Mouse (Mus musculus): ENCODE results near the gene Stau1. TPM values are rescaled to one million over a fixed set of nuclear protein-coding genes. Genes with fewer than 3 reads are reported as not detected.

Gene Stau1
- polyA plus RNA-seq, 1 experiment = 74.9 TPM

- H3K27ac ChIP-seq (ENCODE audit: insufficient read depth, low read length) = no peak overlapping the region
- H3K4me1 ChIP-seq (ENCODE audit: control insufficient read depth, insufficient read depth, low read length) = no peaks in the 10 kb centered on the region
- TF ChIP-seq CTCF (IDR thresholded peaks at IDR 0.05; ENCODE audit: borderline replicate concordance, insufficient read depth, low read length) = no peak
- no peak for TF ChIP-seq POLR2A (IDR thresholded peaks at IDR 0.05; ENCODE audit: low read depth, low read length)
- H3K4me3 ChIP-seq (ENCODE audit: insufficient read depth, low read length) = no peak overlapping the region
Observed at GRCm38 (mm10) chr2:166964773-166965172, 31.3 kb downstream of the Stau1 start.

- Histone ChIP-seq H3K4me1 (ENCODE audit: control insufficient read depth, insufficient read depth, low read length) (no peaks in the 10 kb centered on the region), H3K4me3 (ENCODE audit: insufficient read depth, low read length) (no peak overlapping the region), H3K27ac (ENCODE audit: insufficient read depth, low read length) (no peak overlapping the region)
- TF ChIP-seq POLR2A (IDR thresholded peaks at IDR 0.05; ENCODE audit: low read depth, low read length) = no peak
- TF ChIP-seq CTCF (IDR thresholded peaks at IDR 0.05; ENCODE audit: borderline replicate concordance, insufficient read depth, low read length) = no peak
Observed at GRCm38 (mm10) chr2:166963257-166963656, 32.8 kb downstream of the Stau1 start.

GRCm38 (mm10) chr2:166960648-166961330, 35.3 kb downstream of the Stau1 start:
- Histone ChIP-seq H3K4me3 (ENCODE audit: insufficient read depth, low read length) (no peak overlapping the region), H3K27ac (ENCODE audit: insufficient read depth, low read length) (no peak overlapping the region), H3K4me1 (ENCODE audit: control insufficient read depth, insufficient read depth, low read length) (no peaks in the 10 kb centered on the region)
- no peak for TF ChIP-seq CTCF (IDR thresholded peaks at IDR 0.05; ENCODE audit: borderline replicate concordance, insufficient read depth, low read length)
- no peak for TF ChIP-seq POLR2A (IDR thresholded peaks at IDR 0.05; ENCODE audit: low read depth, low read length)

- TF ChIP-seq POLR2A (IDR thresholded peaks at IDR 0.05; ENCODE audit: low read depth, low read length) = no peak
- TF ChIP-seq CTCF (IDR thresholded peaks at IDR 0.05; ENCODE audit: borderline replicate concordance, insufficient read depth, low read length) = no peak
- H3K27ac ChIP-seq (ENCODE audit: insufficient read depth, low read length) = no peak overlapping the region
- no peak overlapping the region for H3K4me3 ChIP-seq (ENCODE audit: insufficient read depth, low read length)
- H3K4me1 ChIP-seq (ENCODE audit: control insufficient read depth, insufficient read depth, low read length) = no peaks in the 10 kb centered on the region
Observed at GRCm38 (mm10) chr2:166956805-166957204, 39.3 kb downstream of the Stau1 start.

GRCm38 (mm10) chr2:166952151-166952550, 43.9 kb downstream of the Stau1 start:
- no peaks in the 10 kb centered on the region for H3K4me1 ChIP-seq (ENCODE audit: control insufficient read depth, insufficient read depth, low read length)
- H3K27ac ChIP-seq (ENCODE audit: insufficient read depth, low read length) = no peak overlapping the region
- H3K4me3 ChIP-seq (ENCODE audit: insufficient read depth, low read length) = no peak overlapping the region
- TF ChIP-seq CTCF (IDR thresholded peaks at IDR 0.05; ENCODE audit: borderline replicate concordance, insufficient read depth, low read length) (no peak), POLR2A (IDR thresholded peaks at IDR 0.05; ENCODE audit: low read depth, low read length) (no peak)

- TF ChIP-seq CTCF (IDR thresholded peaks at IDR 0.05; ENCODE audit: borderline replicate concordance, insufficient read depth, low read length) (no peak), POLR2A (IDR thresholded peaks at IDR 0.05; ENCODE audit: low read depth, low read length) (no peak)
- H3K4me3 ChIP-seq (ENCODE audit: insufficient read depth, low read length) = no peak overlapping the region
- H3K4me1 ChIP-seq (ENCODE audit: control insufficient read depth, insufficient read depth, low read length) = no peaks in the 10 kb centered on the region
- H3K27ac ChIP-seq (ENCODE audit: insufficient read depth, low read length) = no peak overlapping the region
Observed at GRCm38 (mm10) chr2:166950853-166951648, 45.0 kb downstream of the Stau1 start.

- Histone ChIP-seq H3K4me1 (ENCODE audit: control insufficient read depth, insufficient read depth, low read length) (no peaks in the 10 kb centered on the region), H3K4me3 (ENCODE audit: insufficient read depth, low read length) (no peak overlapping the region), H3K27ac (ENCODE audit: insufficient read depth, low read length) (no peak overlapping the region)
- no peak for TF ChIP-seq POLR2A (IDR thresholded peaks at IDR 0.05; ENCODE audit: low read depth, low read length)
- no peak for TF ChIP-seq CTCF (IDR thresholded peaks at IDR 0.05; ENCODE audit: borderline replicate concordance, insufficient read depth, low read length)
Observed at GRCm38 (mm10) chr2:166948936-166949335, 47.2 kb downstream of the Stau1 start.

GRCm38 (mm10) chr2:166948246-166948645, 47.9 kb downstream of the Stau1 start:
- Histone ChIP-seq H3K4me3 (ENCODE audit: insufficient read depth, low read length) (no peak overlapping the region), H3K4me1 (ENCODE audit: control insufficient read depth, insufficient read depth, low read length) (no peaks in the 10 kb centered on the region), H3K27ac (ENCODE audit: insufficient read depth, low read length) (no peak overlapping the region)
- TF ChIP-seq CTCF (IDR thresholded peaks at IDR 0.05; ENCODE audit: borderline replicate concordance, insufficient read depth, low read length) = no peak
- TF ChIP-seq POLR2A (IDR thresholded peaks at IDR 0.05; ENCODE audit: low read depth, low read length) = no peak

- TF ChIP-seq CTCF (IDR thresholded peaks at IDR 0.05; ENCODE audit: borderline replicate concordance, insufficient read depth, low read length) = 0 out of 2 replicates have a peak, but pooled peaks have one; percentile 15
- no peak for TF ChIP-seq POLR2A (IDR thresholded peaks at IDR 0.05; ENCODE audit: low read depth, low read length)
- H3K4me3 ChIP-seq (ENCODE audit: insufficient read depth, low read length) = no peak overlapping the region
- H3K27ac ChIP-seq (ENCODE audit: insufficient read depth, low read length) = no peak overlapping the region
- H3K4me1 ChIP-seq (ENCODE audit: control insufficient read depth, insufficient read depth, low read length) = no peaks in the 10 kb centered on the region
Observed at GRCm38 (mm10) chr2:166945456-166945855, 50.6 kb downstream of the Stau1 start.

GRCm38 (mm10) chr2:166944346-166944745, 51.8 kb downstream of the Stau1 start:
- TF ChIP-seq POLR2A (IDR thresholded peaks at IDR 0.05; ENCODE audit: low read depth, low read length) = no peak
- TF ChIP-seq CTCF (IDR thresholded peaks at IDR 0.05; ENCODE audit: borderline replicate concordance, insufficient read depth, low read length) = no peak
- Histone ChIP-seq H3K4me1 (ENCODE audit: control insufficient read depth, insufficient read depth, low read length) (no peaks in the 10 kb centered on the region), H3K27ac (ENCODE audit: insufficient read depth, low read length) (no peak overlapping the region), H3K4me3 (ENCODE audit: insufficient read depth, low read length) (no peak overlapping the region)
